Mouse (Mus musculus) forebrain, embryonic 14.5 days (tissue): ENCODE data around the gene Olfr510. TPM values are rescaled to one million over a fixed set of nuclear protein-coding genes. Genes with fewer than 3 reads are reported as not detected.
"Not testable (repeated sequence)": the region's sequence is repeated elsewhere in the genome, so short reads cannot be mapped to it uniquely, and the experiment has no call there.

ENCODE experiments used
- ATAC-seq: fragments of 200-750 bp; cut with Nextera tagmentation; 2 replicates; pipeline ENCODE4 v1.8.0; 2017; ENCODE audit warnings: mild to moderate bottlenecking, moderate library complexity
- DNase-seq: peaks from one replicate; pipeline ENCODE4 v3.0.0-alpha.2; 2015; ENCODE audit warnings: low spot score
- H3K27ac ChIP-seq: fragments of 300-500 bp; sonication (generic); 2 replicates; pipeline ENCODE4 v1.5.1; 2014; ENCODE audit warnings: low read depth, mild to moderate bottlenecking, control low read depth, low read length, moderate library complexity
- H3K27me3 ChIP-seq: fragments of 300-500 bp; sonication (generic); replicated peaks from 2 replicates; pipeline ENCODE4 v1.6.1; 2014; ENCODE audit warnings: low read length, control low read depth, mixed read lengths; ENCODE audit not compliant: control insufficient read depth, insufficient read depth
- H3K36me3 ChIP-seq: fragments of 300-500 bp; sonication (generic); 2 replicates; pipeline ENCODE4 v1.6.1; 2014; ENCODE audit warnings: low read length, control low read depth; ENCODE audit not compliant: control insufficient read depth, insufficient read depth
- H3K4me1 ChIP-seq: fragments of 300-500 bp; sonication (generic); 2 replicates; pipeline ENCODE4 v1.6.1; 2014; ENCODE audit warnings: antibody characterized with exemption, low read length, control low read depth; ENCODE audit not compliant: control insufficient read depth, insufficient read depth
- H3K4me2 ChIP-seq: fragments of 300-500 bp; sonication (generic); 2 replicates; pipeline ENCODE4 v1.6.1; 2014; ENCODE audit warnings: mild to moderate bottlenecking, control low read depth, low read length
- H3K4me3 ChIP-seq: fragments of 300-500 bp; sonication (generic); 2 replicates; pipeline ENCODE4 v1.5.1; 2014; ENCODE audit warnings: low read depth, low read length, control low read depth
- H3K9ac ChIP-seq: fragments of 300-500 bp; sonication (generic); 2 replicates; pipeline ENCODE4 v1.6.1; 2014; ENCODE audit warnings: mild to moderate bottlenecking, low read length, control low read depth, moderate library complexity
- H3K9me3 ChIP-seq: fragments of 300-500 bp; sonication (generic); replicated peaks from 2 replicates; pipeline ENCODE4 v1.6.1; 2016; ENCODE audit warnings: low read length, control low read depth, mixed read lengths; ENCODE audit not compliant: control insufficient read depth
- WGBS: fragments of 180-500 bp; shearing (Covaris S2); extraction: QIAGEN DNeasy Blood & Tissue Kit; methylation state at CpG from one replicate; pipeline ENCODE4 v1.1.7; 2014; 5-methylcytosine and 5-hydroxymethylcytosine counted together
- polyA plus RNA-seq: library from polyadenylated mRNA; unstranded; fragments of >200 nt; fragmentation: Nextera tagmentation; extraction: Ambion mirVana; gene quantifications from 2 replicates; pipeline ENCODE4 v1.2.1, GENCODE M21; 2014

Gene Olfr510
- polyA plus RNA-seq = not detected in 2 replicates

GRCm38 (mm10) chr7:108666118-108666517, at the start of gene Olfr510:
Gene Olfr510, plus strand, starts transcription at chr7:108666418.
- 93% methylated on average over 1 of the region's 1 CpGs for WGBS
- Histone ChIP-seq H3K4me3 (no peak within 1 kb of the TSS), H3K4me2 (no peak within 1 kb of the TSS), H3K27ac (no peak within 1 kb of the TSS), H3K27me3 (no peaks in the 10 kb centered on the region), H3K4me1 (no peaks in the 10 kb centered on the region), H3K36me3 (no peaks in the 10 kb centered on the region), H3K9me3 (no peaks in the 10 kb centered on the region), H3K9ac (no peak within 1 kb of the TSS)
- ATAC-seq = no peak
- DNase-seq = no peak

GRCm38 (mm10) chr7:108616781-108617180, 49.4 kb upstream of the Olfr510 start:
- ATAC-seq, H3K4me2 ChIP-seq, H3K27me3 ChIP-seq, H3K36me3 ChIP-seq, H3K9ac ChIP-seq, H3K4me1 ChIP-seq, H3K27ac ChIP-seq, DNase-seq, H3K9me3 ChIP-seq, H3K4me3 ChIP-seq: not testable (repeated sequence)
- 57% methylated on average over 3 of the region's 3 CpGs for WGBS

- ATAC-seq (no peak), DNase-seq (no peak)
- Histone ChIP-seq H3K9me3 (no peaks in the 10 kb centered on the region), H3K9ac (no peak within 1 kb of the TSS), H3K4me2 (no peak within 1 kb of the TSS), H3K36me3 (no peaks in the 10 kb centered on the region), H3K4me3 (no peak within 1 kb of the TSS), H3K4me1 (no peaks in the 10 kb centered on the region), H3K27me3 (no peaks in the 10 kb centered on the region), H3K27ac (no peak within 1 kb of the TSS)
- WGBS = 78% methylated on average over 2 of the region's 2 CpGs
Observed at GRCm38 (mm10) chr7:108621514-108621913, 44.7 kb upstream of the Olfr510 start, which contains the start of gene Olfr507. Gene Olfr507, plus strand, starts transcription at chr7:108621814.

- WGBS = 87% methylated on average over 3 of the region's 3 CpGs
Observed at GRCm38 (mm10) chr7:108629694-108630093, 36.5 kb upstream of the Olfr510 start, which contains the start of gene Olfr508. Gene Olfr508, plus strand, starts transcription at chr7:108629994.

GRCm38 (mm10) chr7:108651806-108652205, 14.4 kb upstream of the Olfr510 start, which contains the start of gene Olfr509:
Gene Olfr509, minus strand, starts transcription at chr7:108651906.
- Histone ChIP-seq H3K4me3 (no peak within 1 kb of the TSS), H3K4me2 (no peak within 1 kb of the TSS), H3K27me3 (no peaks in the 10 kb centered on the region), H3K27ac (no peak within 1 kb of the TSS), H3K9me3 (no peaks in the 10 kb centered on the region), H3K36me3 (no peaks in the 10 kb centered on the region), H3K4me1 (no peaks in the 10 kb centered on the region), H3K9ac (no peak within 1 kb of the TSS)
- ATAC-seq (no peak), DNase-seq (no peak)

More at GRCm38 (mm10) chr7:108629694-108630093, 36.5 kb upstream of the Olfr510 start, which contains the start of gene Olfr508:
- no peaks in the 10 kb centered on the region for H3K4me1 ChIP-seq
- no peak within 1 kb of the TSS for H3K4me2 ChIP-seq
- H3K27me3 ChIP-seq = no peaks in the 10 kb centered on the region
- H3K4me3 ChIP-seq = no peak within 1 kb of the TSS
- no peak within 1 kb of the TSS for H3K27ac ChIP-seq
- no peaks in the 10 kb centered on the region for H3K36me3 ChIP-seq
- no peak within 1 kb of the TSS for H3K9ac ChIP-seq
- DNase-seq = no peak
- ATAC-seq = no peak
- no peaks in the 10 kb centered on the region for H3K9me3 ChIP-seq

- no peak overlapping the region for H3K9ac ChIP-seq
- H3K9me3 ChIP-seq = no peaks in the 10 kb centered on the region
- no peak overlapping the region for H3K27ac ChIP-seq
- no peaks in the 10 kb centered on the region for H3K27me3 ChIP-seq
- H3K4me3 ChIP-seq = no peak overlapping the region
- no peak overlapping the region for H3K4me2 ChIP-seq
- WGBS = 74% methylated on average over 3 of the region's 3 CpGs
- no peaks in the 10 kb centered on the region for H3K4me1 ChIP-seq
- no peak for DNase-seq
- no peaks in the 10 kb centered on the region for H3K36me3 ChIP-seq
- ATAC-seq = no peak
Observed at GRCm38 (mm10) chr7:108662419-108662818, 3.8 kb upstream of the Olfr510 start.

- no peak overlapping the region for H3K9ac ChIP-seq
- H3K4me3 ChIP-seq = no peak overlapping the region
- H3K27me3 ChIP-seq = no peaks in the 10 kb centered on the region
- WGBS = 74% methylated on average over 1 of the region's 1 CpGs
- no peaks in the 10 kb centered on the region for H3K4me1 ChIP-seq
- no peak overlapping the region for H3K27ac ChIP-seq
- no peak for DNase-seq
- no peaks in the 10 kb centered on the region for H3K36me3 ChIP-seq
- H3K4me2 ChIP-seq = no peak overlapping the region
- ATAC-seq = no peak
- H3K9me3 ChIP-seq = no peaks in the 10 kb centered on the region
Observed at GRCm38 (mm10) chr7:108671058-108671457, 4.8 kb downstream of the Olfr510 start.

GRCm38 (mm10) chr7:108678886-108679285, 12.7 kb downstream of the Olfr510 start:
- 84% methylated on average over 4 of the region's 4 CpGs for WGBS
- no peak overlapping the region for H3K27ac ChIP-seq
- ATAC-seq (no peak), DNase-seq (no peak)
- no peaks in the 10 kb centered on the region for H3K27me3 ChIP-seq
- no peak overlapping the region for H3K4me3 ChIP-seq
- no peaks in the 10 kb centered on the region for H3K36me3 ChIP-seq
- H3K4me1 ChIP-seq = no peaks in the 10 kb centered on the region
- no peaks in the 10 kb centered on the region for H3K9me3 ChIP-seq
- no peak overlapping the region for H3K9ac ChIP-seq
- H3K4me2 ChIP-seq = no peak overlapping the region

- H3K36me3 ChIP-seq = no peaks in the 10 kb centered on the region
- H3K4me3 ChIP-seq = no peak within 1 kb of the TSS
- no peaks in the 10 kb centered on the region for H3K27me3 ChIP-seq
- H3K4me2 ChIP-seq = no peak within 1 kb of the TSS
- H3K4me1 ChIP-seq = no peaks in the 10 kb centered on the region
- H3K9me3 ChIP-seq = no peaks in the 10 kb centered on the region
- no peak within 1 kb of the TSS for H3K9ac ChIP-seq
- no peak within 1 kb of the TSS for H3K27ac ChIP-seq
- ATAC-seq (no peak), DNase-seq (no peak)
Observed at GRCm38 (mm10) chr7:108713020-108713419, 46.8 kb downstream of the Olfr510 start, which contains the start of gene Olfr512. Gene Olfr512, plus strand, starts transcription at chr7:108713320.
